Mouse (Mus musculus): ENCODE measurements around the gene Atp8a1. TPM values are rescaled to one million over a fixed set of nuclear protein-coding genes. Genes with fewer than 3 reads are reported as not detected.

Atp8a1 gene
- total RNA-seq (2021): 100 to 1,000 TPM; 170 to 193 TPM
- long read RNA-seq, full-length matches to known transcripts: 109 of 149 reads
- long read RNA-seq, partial matches to known transcripts: 13 of 149 reads
- long read RNA-seq, other reads (novel, unspliced or antisense): 27 of 149 reads

GRCm38 (mm10) chr5:67847253-67848165, at the start of gene Atp8a1:
Gene Atp8a1, minus strand, starts transcription at chr5:67847434.
- peak; percentile 99 for DNase-seq (ENCODE audit: low spot score in 2 of 2)

DNA sequence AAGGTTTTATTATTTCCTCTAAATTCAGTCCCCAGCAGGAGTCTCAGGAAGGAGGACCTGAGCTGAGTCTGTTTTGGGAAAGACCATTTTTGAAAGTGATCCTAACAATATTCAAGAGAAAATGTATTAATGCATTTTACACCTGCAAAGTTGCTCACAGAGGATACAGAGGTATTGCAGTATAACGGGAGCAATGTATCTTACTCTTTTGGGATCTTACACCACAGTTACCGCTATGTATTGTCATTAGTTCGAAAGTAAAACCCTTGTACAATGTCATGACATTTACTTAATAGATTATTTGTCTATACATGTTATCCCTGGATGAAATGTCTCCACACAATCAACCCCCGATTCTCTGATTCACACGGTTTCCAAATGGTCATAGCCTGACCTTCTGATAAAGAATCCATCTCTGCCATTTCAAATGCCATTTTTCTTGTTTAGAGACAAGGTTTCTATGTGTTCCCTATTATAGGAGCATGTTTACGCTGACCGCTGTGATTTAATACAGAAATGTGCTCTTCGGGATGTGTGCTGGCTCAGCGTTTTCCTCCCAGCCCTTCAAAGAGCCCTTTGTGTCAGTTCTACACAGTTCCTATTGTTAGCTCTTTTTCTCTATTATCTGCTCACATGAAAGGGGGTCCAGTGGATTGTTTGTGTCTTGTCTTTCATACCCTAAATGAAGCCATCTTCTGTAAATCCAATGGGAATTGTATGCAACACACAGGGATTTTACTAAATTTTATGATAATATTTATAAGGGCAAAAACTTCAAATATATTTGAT, 37.4 kb upstream of the Atp8a1 start:
- DNase-seq (ENCODE audit: low spot score in 2 of 2): peak in 1 of 2 experiments; percentile 36

DNA sequence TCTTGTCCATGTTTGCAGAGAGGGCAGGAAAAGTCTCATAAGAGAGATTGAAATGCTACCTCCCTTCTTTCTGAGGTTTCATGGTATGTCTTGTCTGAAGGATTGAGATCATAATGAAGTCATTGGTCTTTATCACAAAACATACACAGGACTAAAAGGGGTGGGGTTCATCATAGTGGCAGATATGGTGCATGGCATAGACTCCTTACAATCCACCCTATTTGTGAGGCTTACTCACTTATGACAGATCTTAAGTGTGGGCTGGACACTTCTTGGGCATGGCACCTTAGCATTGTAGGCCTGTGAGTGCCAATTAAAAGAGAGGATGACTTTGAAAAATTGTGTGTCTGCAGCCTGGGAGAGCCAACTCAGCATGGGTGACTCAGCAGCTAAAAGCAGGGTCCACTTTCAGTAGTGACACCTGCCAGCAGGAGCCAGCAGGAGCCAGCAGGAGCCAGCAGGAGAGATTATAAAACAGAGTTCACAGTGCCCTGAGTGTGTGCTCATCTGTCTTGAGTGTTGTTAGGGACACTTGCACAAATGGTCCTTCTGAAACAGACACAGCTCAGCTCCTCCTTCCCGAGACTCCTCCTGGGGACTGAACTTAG, 36.4 kb upstream of the Atp8a1 start:
- DNase-seq (ENCODE audit: low spot score in 2 of 2): no peak

- DNase-seq (ENCODE audit: low spot score in 2 of 2): no peak
These were observed 24.2 kb upstream of the Atp8a1 start for GRCm38 (mm10) chr5:67871414-67871813.

DNA sequence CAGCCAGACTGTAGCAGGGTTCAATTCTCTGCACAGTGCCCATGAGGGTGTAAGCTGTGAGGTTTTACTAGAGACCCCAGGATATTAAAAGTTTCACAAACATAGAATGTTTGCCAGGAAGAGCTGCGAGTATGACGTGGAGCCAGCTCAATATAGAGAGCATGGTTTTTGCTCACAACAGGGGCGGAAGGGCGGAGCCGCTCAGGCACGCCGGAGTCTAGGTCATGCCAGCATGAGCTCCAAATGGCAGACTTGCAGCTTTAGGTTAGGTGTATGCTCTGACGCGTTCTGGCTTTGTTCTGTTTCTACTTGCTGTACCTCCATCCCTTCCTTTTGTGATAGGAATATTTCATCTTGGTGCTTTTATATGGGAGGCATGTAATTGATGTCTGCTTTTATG, 19.0 kb upstream of the Atp8a1 start:
- DNase-seq (ENCODE audit: low spot score in 2 of 2): no peak

GRCm38 (mm10) chr5:67865670-67866069, 18.4 kb upstream of the Atp8a1 start:
- no peak for DNase-seq (ENCODE audit: low spot score in 2 of 2)

- DNase-seq (ENCODE audit: low spot score in 2 of 2): no peak
These were observed 17.4 kb upstream of the Atp8a1 start for GRCm38 (mm10) chr5:67864508-67865060.

DNA sequence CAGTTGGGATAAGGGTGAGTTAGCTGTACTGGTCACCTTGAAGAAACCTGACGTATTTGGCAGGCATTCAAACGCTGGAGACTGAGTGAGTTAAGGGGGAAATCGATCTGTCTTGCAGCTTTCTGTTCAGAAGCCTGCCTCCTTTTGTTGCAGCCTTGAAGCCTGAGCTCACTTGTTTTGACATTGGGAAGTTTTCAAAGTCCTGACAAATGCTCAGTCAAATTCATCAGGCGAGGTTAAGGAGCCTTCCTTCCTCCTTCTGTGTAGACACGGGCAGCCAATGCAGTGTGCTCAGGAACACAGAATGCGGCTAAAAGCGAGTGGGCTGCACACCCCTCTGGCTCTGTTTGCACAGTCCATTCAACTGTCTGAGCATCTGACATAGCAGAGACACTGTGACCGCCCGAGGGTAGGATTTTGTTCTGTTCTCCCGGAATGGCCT, 16.7 kb upstream of the Atp8a1 start:
- no peak for DNase-seq (ENCODE audit: low spot score in 2 of 2)

DNA sequence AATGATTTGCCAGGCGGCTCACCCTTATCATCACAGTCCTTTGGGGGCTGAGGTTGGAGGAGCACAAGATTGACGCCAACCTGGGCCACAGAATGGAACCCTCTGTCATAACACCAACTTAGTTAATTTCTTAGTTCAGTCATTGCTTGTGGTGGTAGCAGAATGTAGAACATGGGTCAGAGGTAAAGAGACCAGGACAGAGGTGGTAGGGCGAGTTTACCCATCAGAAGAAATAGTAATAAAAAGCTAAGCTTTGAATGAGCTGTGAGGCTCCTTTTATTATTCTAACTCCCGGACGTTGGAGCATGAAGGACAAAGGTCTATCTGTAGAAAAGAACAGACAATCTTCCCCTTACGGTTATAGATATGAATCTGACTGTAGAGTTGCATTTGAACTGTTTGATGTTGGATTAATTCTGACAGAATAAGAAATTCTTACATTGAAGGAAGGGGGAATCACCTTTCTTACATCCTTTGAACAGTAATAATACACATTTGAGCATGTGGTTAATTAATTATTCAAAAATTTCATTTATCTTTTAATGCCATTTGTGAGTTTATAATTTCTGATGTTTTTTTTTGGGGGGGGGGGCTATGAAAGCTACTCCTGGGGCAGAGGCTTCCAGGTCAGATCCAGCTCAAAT, 7.9 kb upstream of the Atp8a1 start:
- no peak for DNase-seq (ENCODE audit: low spot score in 2 of 2)

- DNase-seq (ENCODE audit: low spot score in 2 of 2): peak in 1 of 2 experiments; percentile 39
These were observed 5.6 kb upstream of the Atp8a1 start for GRCm38 (mm10) chr5:67852860-67853259.

- no peak for DNase-seq (ENCODE audit: low spot score in 2 of 2)
These were observed 2.2 kb upstream of the Atp8a1 start for GRCm38 (mm10) chr5:67849411-67849810.

- no peak for DNase-seq (ENCODE audit: low spot score in 2 of 2)
These were observed 1.3 kb upstream of the Atp8a1 start for GRCm38 (mm10) chr5:67848511-67849014.

DNA sequence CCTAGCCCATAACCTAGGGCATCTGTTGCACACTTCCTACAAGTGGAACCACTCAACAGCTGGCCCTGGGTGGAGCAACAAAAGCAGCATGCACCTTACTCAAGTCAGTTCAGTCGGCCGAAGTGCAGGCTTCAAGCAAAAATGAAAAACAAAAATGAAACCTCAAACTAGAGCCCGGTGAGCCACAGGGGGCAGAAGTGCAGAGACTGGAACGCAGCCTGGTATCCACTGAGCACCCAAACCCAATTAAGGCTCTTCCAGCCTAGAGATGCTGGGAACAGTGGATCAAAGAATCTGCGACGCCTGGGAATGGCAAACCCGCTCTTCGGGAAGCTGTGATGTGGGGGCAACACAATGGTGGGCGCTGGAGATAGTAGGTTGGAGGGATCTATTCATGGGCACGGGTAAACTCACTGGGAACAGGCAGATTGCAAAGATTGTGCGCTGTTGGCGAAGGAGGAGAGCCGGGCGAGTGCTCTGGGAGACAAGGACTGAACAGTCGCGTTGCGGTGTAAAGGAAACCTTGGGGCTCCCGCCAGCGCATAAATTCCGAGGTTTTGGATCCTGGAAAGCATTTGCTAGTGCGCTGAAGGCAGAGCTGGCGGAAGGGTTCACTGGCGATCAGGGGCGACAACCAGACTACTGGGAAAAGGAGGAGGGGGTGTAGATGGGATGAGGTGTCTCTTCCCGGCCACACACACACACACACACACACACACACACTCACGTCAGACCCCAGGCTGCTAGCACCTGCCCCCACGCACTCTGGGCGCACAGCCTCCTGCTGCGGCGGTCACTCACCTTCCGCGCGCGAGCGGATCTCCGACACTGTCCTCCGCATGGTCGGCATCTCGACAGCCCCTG, 641 bp downstream of the Atp8a1 start:
- DNase-seq (ENCODE audit: low spot score in 2 of 2): peak; percentile 40 to 58

DNA sequence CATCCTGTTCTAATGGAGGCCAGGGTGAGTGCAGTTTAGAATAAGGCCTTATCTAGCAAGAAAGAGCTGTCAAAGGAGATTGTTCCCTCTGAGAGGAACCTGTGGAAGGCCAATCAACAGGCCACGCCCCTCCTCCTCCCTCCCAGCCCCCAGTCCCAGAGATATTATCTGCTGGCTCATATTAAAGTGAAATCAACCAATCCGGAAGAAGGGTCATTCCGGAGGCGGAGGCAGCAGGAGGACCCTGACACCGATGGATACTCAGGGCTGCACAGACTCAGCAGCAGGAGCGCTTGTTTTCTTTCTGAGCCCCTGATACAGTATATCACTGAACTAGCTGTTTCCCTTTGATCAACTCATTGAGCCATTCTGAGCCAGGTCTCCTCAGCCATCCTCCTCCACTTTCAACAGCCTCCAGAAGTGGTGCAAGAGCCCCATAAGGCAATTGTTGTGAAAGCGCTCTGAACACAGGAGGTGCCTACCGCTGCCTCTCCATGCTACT, 2.0 kb downstream of the Atp8a1 start:
- peak in 1 of 2 experiments; percentile 36 for DNase-seq (ENCODE audit: low spot score in 2 of 2)

- DNase-seq (ENCODE audit: low spot score in 2 of 2): no peak
These were observed 3.2 kb downstream of the Atp8a1 start for GRCm38 (mm10) chr5:67844070-67844469.

DNA sequence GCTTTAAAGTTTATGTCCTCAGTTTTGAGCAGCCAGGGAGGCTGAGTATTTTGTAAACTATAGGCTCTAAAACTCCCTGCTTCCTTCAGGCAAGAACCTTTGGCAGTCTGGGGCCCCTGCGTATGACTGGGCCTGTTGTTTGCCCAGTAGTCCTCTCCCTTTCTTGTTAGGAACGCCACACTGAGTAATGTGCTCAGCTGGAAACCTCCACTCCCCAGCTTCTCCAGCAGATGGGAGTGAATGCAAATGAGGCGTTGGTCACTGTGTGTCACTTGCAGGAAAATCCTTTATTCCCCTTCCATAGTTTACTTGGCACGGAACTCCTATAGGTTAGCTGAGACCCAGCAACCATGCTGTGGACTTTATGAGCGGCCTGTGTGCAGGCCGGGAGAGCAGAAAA, 4.9 kb downstream of the Atp8a1 start:
- peak in 1 of 2 experiments; percentile 35 for DNase-seq (ENCODE audit: low spot score in 2 of 2)

DNA sequence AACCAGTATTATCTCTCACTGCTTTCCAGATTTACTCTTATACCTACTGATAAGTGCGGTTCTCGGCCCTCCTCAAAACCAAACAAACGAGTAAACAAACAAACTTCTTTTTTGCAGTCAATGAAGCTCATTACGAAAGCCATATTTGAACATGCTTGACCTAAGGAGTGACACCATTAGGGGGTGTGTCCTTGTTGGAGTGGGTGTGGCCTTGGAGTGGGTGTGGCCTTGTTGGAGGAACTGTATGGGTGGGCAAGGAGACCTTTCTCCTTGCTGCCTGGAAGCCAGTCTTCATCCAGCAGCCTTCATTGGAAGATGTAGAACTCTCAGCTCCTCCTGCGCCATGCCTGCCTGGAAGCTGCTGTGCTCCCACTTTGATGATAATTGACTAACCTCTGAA, 13.4 kb downstream of the Atp8a1 start:
- no peak for DNase-seq (ENCODE audit: low spot score in 2 of 2)

DNA sequence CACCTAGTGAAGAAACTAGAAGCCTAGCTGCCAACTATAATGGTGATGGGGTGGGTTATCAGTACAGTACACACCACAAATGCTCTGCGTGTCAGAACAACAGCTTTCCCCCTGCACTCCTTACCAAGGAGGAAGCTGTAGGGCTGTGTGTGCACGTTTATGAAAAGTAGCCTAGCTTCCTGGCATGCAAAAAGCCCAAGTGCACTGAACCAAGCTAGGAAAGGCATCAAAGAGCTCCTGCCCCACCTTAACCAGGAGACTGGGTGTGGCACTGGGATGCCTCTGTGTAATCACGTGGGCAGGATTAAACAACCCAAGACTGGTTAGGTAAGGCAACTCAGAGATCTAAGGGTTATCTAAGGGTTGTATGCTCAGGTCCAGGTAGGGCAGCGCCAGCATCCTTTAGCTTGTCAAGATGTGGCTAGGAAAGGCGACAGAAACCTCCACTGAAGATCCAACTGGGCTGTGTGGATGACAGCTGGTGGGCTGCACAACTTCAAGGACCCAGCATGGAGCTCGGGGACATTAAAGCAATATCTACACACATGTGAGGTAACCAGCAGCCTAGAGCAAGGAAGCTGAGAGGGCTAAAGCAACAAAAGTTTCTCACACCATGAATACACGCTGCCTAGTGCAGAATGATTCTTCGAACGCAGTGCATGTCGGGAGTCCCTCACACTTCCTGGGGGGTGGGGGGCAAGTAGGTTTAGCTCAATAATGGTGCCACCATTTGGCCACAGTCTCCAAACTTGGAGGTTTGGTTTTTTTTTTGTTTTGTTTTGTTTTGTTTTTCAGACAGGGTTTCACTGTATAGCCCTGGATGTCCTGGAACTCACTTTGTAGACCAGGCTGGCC, 15.7 kb downstream of the Atp8a1 start:
- DNase-seq (ENCODE audit: low spot score in 2 of 2): no peak

Data from layer of hippocampus, adult 18-20 months (tissue).